Mouse (Mus musculus) naive thymus-derived CD4-positive, alpha-beta T cell, adult 2 months (primary cell): ENCODE measurements around the gene Lrrc27.

ENCODE experiments used
- DNase-seq: peaks from one replicate; pipeline ENCODE4 v3.0.0-alpha.2; 2011; ENCODE audit warnings: low read depth

Lrrc27 gene

GRCm38 (mm10) chr7:139214596-139215340 lies 2.0 kb downstream of the Lrrc27 start:
- DNase-seq, result no peak

- no peak for DNase-seq
Observed at GRCm38 (mm10) chr7:139215516-139215915, 2.7 kb downstream of the Lrrc27 start.

- DNase-seq, result no peak
Observed at GRCm38 (mm10) chr7:139215946-139216345, 3.2 kb downstream of the Lrrc27 start.

GRCm38 (mm10) chr7:139216464-139216863 lies 3.7 kb downstream of the Lrrc27 start:
- DNase-seq, result no peak

- DNase-seq, result no peak
Observed at GRCm38 (mm10) chr7:139217046-139217445, 4.3 kb downstream of the Lrrc27 start.

GRCm38 (mm10) chr7:139218641-139219415 lies 6.0 kb downstream of the Lrrc27 start:
- DNase-seq, result no peak

- DNase-seq, result no peak
Observed at GRCm38 (mm10) chr7:139219486-139219885, 6.7 kb downstream of the Lrrc27 start.

GRCm38 (mm10) chr7:139220303-139220702 lies 7.5 kb downstream of the Lrrc27 start:
- no peak for DNase-seq

- no peak for DNase-seq
Observed at GRCm38 (mm10) chr7:139221072-139221471, 8.3 kb downstream of the Lrrc27 start.

- no peak for DNase-seq
Observed at GRCm38 (mm10) chr7:139221856-139222255, 9.1 kb downstream of the Lrrc27 start.

- no peak for DNase-seq
Observed at GRCm38 (mm10) chr7:139222341-139222740, 9.6 kb downstream of the Lrrc27 start.

GRCm38 (mm10) chr7:139224070-139224469 lies 11.3 kb downstream of the Lrrc27 start:
- peak; percentile 22 for DNase-seq

GRCm38 (mm10) chr7:139224725-139225124 lies 11.9 kb downstream of the Lrrc27 start:
- peak; percentile 71 for DNase-seq

- no peak for DNase-seq
Observed at GRCm38 (mm10) chr7:139226416-139226815, 13.6 kb downstream of the Lrrc27 start.

GRCm38 (mm10) chr7:139228447-139229171 lies 15.8 kb downstream of the Lrrc27 start:
- no peak for DNase-seq

- DNase-seq, result no peak
Observed at GRCm38 (mm10) chr7:139229837-139230236, 17.0 kb downstream of the Lrrc27 start.

- no peak for DNase-seq
Observed at GRCm38 (mm10) chr7:139230241-139230640, 17.5 kb downstream of the Lrrc27 start.

- peak; percentile 90 for DNase-seq
Observed at GRCm38 (mm10) chr7:139233714-139234113, 20.9 kb downstream of the Lrrc27 start.

- DNase-seq, result peak; percentile 25
Observed at GRCm38 (mm10) chr7:139234426-139235188, 21.8 kb downstream of the Lrrc27 start.

- DNase-seq, result peak; percentile 37
Observed at GRCm38 (mm10) chr7:139235651-139236358, 23.0 kb downstream of the Lrrc27 start.

- no peak for DNase-seq
Observed at GRCm38 (mm10) chr7:139239432-139239831, 26.6 kb downstream of the Lrrc27 start.
